Mouse (Mus musculus): Measurements from ENCODE around the gene Spag5. TPM values are rescaled to one million over a fixed set of nuclear protein-coding genes. Genes with fewer than 3 reads are reported as not detected.
A peak's percentile ranks its signal among the peaks of the same experiment; 100 is the strongest.

Gene Spag5
- polyA plus RNA-seq, 2 experiments from 2014 or later = 2.8 to 4.3 TPM

GRCm38 (mm10) chr11:78353081-78353480, 51.8 kb downstream of the Spag5 start:
- no peak for ATAC-seq

GRCm38 (mm10) chr11:78354905-78355304, 53.6 kb downstream of the Spag5 start:
- ATAC-seq = no peak

- no peak for ATAC-seq
These were observed 54.3 kb downstream of the Spag5 start for GRCm38 (mm10) chr11:78355471-78356238.

- no peak for ATAC-seq
These were observed 57.1 kb downstream of the Spag5 start for GRCm38 (mm10) chr11:78358330-78359007.

GRCm38 (mm10) chr11:78360125-78360788, 58.9 kb downstream of the Spag5 start:
- ATAC-seq = peak; percentile 97

GRCm38 (mm10) chr11:78360789-78361131, 59.4 kb downstream of the Spag5 start:
- no peak for ATAC-seq

GRCm38 (mm10) chr11:78363309-78364007, 62.1 kb downstream of the Spag5 start:
- no peak for ATAC-seq

- ATAC-seq = no peak
These were observed 62.8 kb downstream of the Spag5 start for GRCm38 (mm10) chr11:78364103-78364502.

- ATAC-seq = no peak
These were observed 66.3 kb downstream of the Spag5 start for GRCm38 (mm10) chr11:78367456-78368225.

GRCm38 (mm10) chr11:78370389-78370788, 69.1 kb downstream of the Spag5 start:
- no peak for ATAC-seq

- ATAC-seq = no peak
These were observed 70.4 kb downstream of the Spag5 start for GRCm38 (mm10) chr11:78371711-78372110.

Other genes with a start within 250 kb of the Spag5 start
- gene Eral1, start 221.1 kb upstream of the Spag5 start, polyA plus RNA-seq (2017; shearing (Covaris generic)) = 10 to 100 TPM; 39.9 to 61.8 TPM
- gene Fam222b, start 206.9 kb upstream of the Spag5 start, polyA plus RNA-seq (2017; shearing (Covaris generic)) = 10 to 100 TPM; 11.0 to 14.9 TPM
- gene Traf4, start 135.9 kb upstream of the Spag5 start, polyA plus RNA-seq (2017; shearing (Covaris generic)) = 1 to 10 TPM; 3.3 to 6.7 TPM
- gene Nek8, start 124.9 kb upstream of the Spag5 start, polyA plus RNA-seq (2017; shearing (Covaris generic)) = 10 to 100 TPM; 10.4 to 12.2 TPM
- 1 to 10 TPM; 2.9 to 3.6 TPM for gene Tlcd1, start 124.8 kb upstream of the Spag5 start, polyA plus RNA-seq (2017; shearing (Covaris generic))
- 1,000 to 10,000 TPM; 3,408 to 3,991 TPM for gene Rpl23a, start 117.9 kb upstream of the Spag5 start, polyA plus RNA-seq (2017; shearing (Covaris generic))
- gene Rab34, start 113.1 kb upstream of the Spag5 start, polyA plus RNA-seq (2017; shearing (Covaris generic)) = not detected
- gene Proca1, start 108.1 kb upstream of the Spag5 start, polyA plus RNA-seq (2017; shearing (Covaris generic)) = 1 to 10 TPM; 2.2 to 6.0 TPM
- 100 to 1,000 TPM in 1 of 2 experiments, 10 to 100 TPM in 1; 95.5 to 102 TPM for gene Sdf2, start 55.8 kb upstream of the Spag5 start, polyA plus RNA-seq (2017; shearing (Covaris generic))
- gene Supt6, start 55.5 kb upstream of the Spag5 start, polyA plus RNA-seq (2017; shearing (Covaris generic)) = 10 to 100 TPM; 18.2 to 32.4 TPM
- 10 to 100 TPM; 34.2 to 48.1 TPM for gene 2610507B11Rik, start 39.8 kb upstream of the Spag5 start, polyA plus RNA-seq (2017; shearing (Covaris generic))
- under 1 TPM in 1 of 2 experiments, not detected in 1; 0.63 TPM for gene BC030499, start 10.7 kb upstream of the Spag5 start, polyA plus RNA-seq (2017; shearing (Covaris generic))
- gene Aldoc, start 21.4 kb downstream of the Spag5 start, polyA plus RNA-seq (2017; shearing (Covaris generic)) = 10 to 100 TPM; 10.9 to 14.9 TPM
- 100 to 1,000 TPM in 1 of 2 experiments, 10 to 100 TPM in 1; 64.1 to 119 TPM for gene Pigs, start 26.9 kb downstream of the Spag5 start, polyA plus RNA-seq (2017; shearing (Covaris generic))
- 10 to 100 TPM; 11.6 to 13.1 TPM for gene Unc119, start 42.0 kb downstream of the Spag5 start, polyA plus RNA-seq (2017; shearing (Covaris generic))
- under 1 TPM in 1 of 2 experiments, not detected in 1; 0.09 TPM for gene Foxn1, start 85.0 kb downstream of the Spag5 start, polyA plus RNA-seq (2017; shearing (Covaris generic))
- gene Slc13a2, start 120.7 kb downstream of the Spag5 start, polyA plus RNA-seq (2017; shearing (Covaris generic)) = not detected
- gene Slc46a1, start 164.2 kb downstream of the Spag5 start, polyA plus RNA-seq (2017; shearing (Covaris generic)) = 1 to 10 TPM; 1.6 to 3.5 TPM
- 1 to 10 TPM in 1 of 2 experiments, under 1 TPM in 1; 0.63 to 1.3 TPM for gene Sarm1, start 196.2 kb downstream of the Spag5 start, polyA plus RNA-seq (2017; shearing (Covaris generic))
- gene Vtn, start 197.6 kb downstream of the Spag5 start, polyA plus RNA-seq (2017; shearing (Covaris generic)) = not detected
- gene Sebox, start 201.9 kb downstream of the Spag5 start, polyA plus RNA-seq (2017; shearing (Covaris generic)) = not detected
- gene Tmem199, start 210.6 kb downstream of the Spag5 start, polyA plus RNA-seq (2017; shearing (Covaris generic)) = 10 to 100 TPM; 51.4 to 71.8 TPM
- gene Poldip2, start 210.7 kb downstream of the Spag5 start, polyA plus RNA-seq (2017; shearing (Covaris generic)) = 10 to 100 TPM; 13.9 to 19.9 TPM
- 10 to 100 TPM; 19.2 to 22.6 TPM for gene Tnfaip1, start 234.8 kb downstream of the Spag5 start, polyA plus RNA-seq (2017; shearing (Covaris generic))
- gene Ift20, start 234.8 kb downstream of the Spag5 start, polyA plus RNA-seq (2017; shearing (Covaris generic)) = 100 to 1,000 TPM; 121 to 138 TPM
- 10 to 100 TPM; 17.4 to 21.3 TPM for gene Tmem97, start 249.2 kb downstream of the Spag5 start, polyA plus RNA-seq (2017; shearing (Covaris generic))

All from CD4-positive, CD25-positive, alpha-beta regulatory T cell, adult 4 months (primary cell).